Mouse (Mus musculus) 416B (cell line): Measurements from ENCODE around the gene Nr1h4.
"Not testable (repeated sequence)": the region's sequence is repeated elsewhere in the genome, so short reads cannot be mapped to it uniquely, and the experiment has no call there.

ENCODE experiments used
- DNase-seq: peaks from one replicate; pipeline ENCODE4 v3.0.0; 2011; ENCODE audit warnings: low read depth

The Nr1h4 gene

GRCm38 (mm10) chr10:89532929-89533727, at the start of gene Nr1h4:
TSS of gene Nr1h4 (minus strand) at chr10:89533585.
- DNase-seq, result peak; percentile 17

GRCm38 (mm10) chr10:89578801-89579200, 45.4 kb upstream of the Nr1h4 start:
- DNase-seq, result no peak

GRCm38 (mm10) chr10:89577666-89578065, 44.3 kb upstream of the Nr1h4 start:
- DNase-seq, result peak; percentile 76

- no peak for DNase-seq
These were observed 40.0 kb upstream of the Nr1h4 start for GRCm38 (mm10) chr10:89573421-89573820.

- peak; percentile 58 for DNase-seq
These were observed 39.6 kb upstream of the Nr1h4 start for GRCm38 (mm10) chr10:89572946-89573345.

GRCm38 (mm10) chr10:89567391-89567790, 34.0 kb upstream of the Nr1h4 start:
- DNase-seq, result no peak

- no peak for DNase-seq
These were observed 32.1 kb upstream of the Nr1h4 start for GRCm38 (mm10) chr10:89565301-89566022.

GRCm38 (mm10) chr10:89562113-89562512, 28.7 kb upstream of the Nr1h4 start:
- peak; percentile 89 for DNase-seq

GRCm38 (mm10) chr10:89559351-89559750, 26.0 kb upstream of the Nr1h4 start:
- no peak for DNase-seq

- DNase-seq, result not testable (repeated sequence)
These were observed 21.5 kb upstream of the Nr1h4 start for GRCm38 (mm10) chr10:89554885-89555284.

- DNase-seq, result not testable (repeated sequence)
These were observed 20.5 kb upstream of the Nr1h4 start for GRCm38 (mm10) chr10:89553855-89554254.

- no peak for DNase-seq
These were observed 19.6 kb upstream of the Nr1h4 start for GRCm38 (mm10) chr10:89553015-89553414.

GRCm38 (mm10) chr10:89551657-89552056, 18.3 kb upstream of the Nr1h4 start:
- DNase-seq, result no peak

GRCm38 (mm10) chr10:89548028-89548427, 14.6 kb upstream of the Nr1h4 start:
- peak; percentile 66 for DNase-seq

GRCm38 (mm10) chr10:89546989-89547388, 13.6 kb upstream of the Nr1h4 start:
- no peak for DNase-seq

- no peak for DNase-seq
These were observed 10.5 kb upstream of the Nr1h4 start for GRCm38 (mm10) chr10:89543867-89544266.

- DNase-seq, result no peak
These were observed 8.9 kb upstream of the Nr1h4 start for GRCm38 (mm10) chr10:89542321-89542720.

GRCm38 (mm10) chr10:89532451-89532850, 934 bp downstream of the Nr1h4 start:
- DNase-seq, result no peak

- peak; percentile 18 for DNase-seq
These were observed 1.4 kb downstream of the Nr1h4 start for GRCm38 (mm10) chr10:89531976-89532375.

GRCm38 (mm10) chr10:89531194-89531634, 2.2 kb downstream of the Nr1h4 start:
- DNase-seq, result no peak

- no peak for DNase-seq
These were observed 6.3 kb downstream of the Nr1h4 start for GRCm38 (mm10) chr10:89527054-89527453.

GRCm38 (mm10) chr10:89525823-89526222, 7.6 kb downstream of the Nr1h4 start:
- DNase-seq, result no peak

GRCm38 (mm10) chr10:89522481-89522880, 10.9 kb downstream of the Nr1h4 start:
- no peak for DNase-seq
